Mouse (Mus musculus): Measurements from ENCODE around the gene Arsa. TPM values are rescaled to one million over a fixed set of nuclear protein-coding genes. Genes with fewer than 3 reads are reported as not detected.
"Not testable (repeated sequence)": the region's sequence is repeated elsewhere in the genome, so short reads cannot be mapped to it uniquely, and the experiment has no call there.

The Arsa gene
- total RNA-seq, 2 experiments from 2014 or later: 7.3 to 8.8 TPM

GRCm38 (mm10) chr15:89458942-89459341 lies 18.3 kb downstream of the Arsa start:
- ATAC-seq (replicated peaks; ENCODE audit: poor library complexity): peak; percentile 35

GRCm38 (mm10) chr15:89455642-89456041 lies 21.6 kb downstream of the Arsa start:
- no peak for ATAC-seq (replicated peaks; ENCODE audit: poor library complexity)

GRCm38 (mm10) chr15:89454857-89455256 lies 22.4 kb downstream of the Arsa start:
- ATAC-seq (replicated peaks; ENCODE audit: poor library complexity): no peak

- ATAC-seq (replicated peaks; ENCODE audit: poor library complexity): 0 out of 2 replicates have a peak, but pooled peaks have one; percentile 2
Measured at GRCm38 (mm10) chr15:89453865-89454478, 23.3 kb downstream of the Arsa start, which contains the start of gene Mapk8ip2. Gene Mapk8ip2, plus strand, starts transcription at chr15:89453913.

- peak; percentile 99 for ATAC-seq (replicated peaks; ENCODE audit: poor library complexity)
Measured at GRCm38 (mm10) chr15:89452906-89453864, 24.0 kb downstream of the Arsa start.

- peak; percentile 46; the same call in 1 of the 2 replicates for ATAC-seq (replicated peaks; ENCODE audit: poor library complexity)
Measured at GRCm38 (mm10) chr15:89442486-89443070, 34.6 kb downstream of the Arsa start.

- no peak for ATAC-seq (replicated peaks; ENCODE audit: poor library complexity)
Measured at GRCm38 (mm10) chr15:89435878-89436277, 41.3 kb downstream of the Arsa start.

GRCm38 (mm10) chr15:89434136-89434535 lies 43.1 kb downstream of the Arsa start:
- ATAC-seq (replicated peaks; ENCODE audit: poor library complexity): no peak

- ATAC-seq (replicated peaks; ENCODE audit: poor library complexity): no peak
Measured at GRCm38 (mm10) chr15:89432946-89433345, 44.3 kb downstream of the Arsa start.

- no peak for ATAC-seq (replicated peaks; ENCODE audit: poor library complexity)
Measured at GRCm38 (mm10) chr15:89431806-89432205, 45.4 kb downstream of the Arsa start.

GRCm38 (mm10) chr15:89431271-89431670 lies 46.0 kb downstream of the Arsa start:
- ATAC-seq (replicated peaks; ENCODE audit: poor library complexity): no peak

GRCm38 (mm10) chr15:89430771-89431170 lies 46.5 kb downstream of the Arsa start:
- not testable (repeated sequence) for ATAC-seq (replicated peaks; ENCODE audit: poor library complexity)

GRCm38 (mm10) chr15:89430341-89430740 lies 46.9 kb downstream of the Arsa start:
- 0 out of 2 replicates have a peak, but pooled peaks have one; percentile 1 for ATAC-seq (replicated peaks; ENCODE audit: poor library complexity)

GRCm38 (mm10) chr15:89429352-89430221 lies 47.6 kb downstream of the Arsa start, which contains the start of the genes C730034F03Rik, Gm44502 and Chkb:
Gene C730034F03Rik, plus strand, starts transcription at chr15:89429589.
Gene Gm44502, minus strand, starts transcription at chr15:89429696.
Gene Chkb, minus strand, starts transcription at chr15:89429908.
- ATAC-seq (replicated peaks; ENCODE audit: poor library complexity): peak; percentile 83

- no peak for ATAC-seq (replicated peaks; ENCODE audit: poor library complexity)
Measured at GRCm38 (mm10) chr15:89428821-89429351, 48.3 kb downstream of the Arsa start.

- no peak for ATAC-seq (replicated peaks; ENCODE audit: poor library complexity)
Measured at GRCm38 (mm10) chr15:89428136-89428790, 49.0 kb downstream of the Arsa start.

GRCm38 (mm10) chr15:89426716-89427115 lies 50.5 kb downstream of the Arsa start:
- ATAC-seq (replicated peaks; ENCODE audit: poor library complexity): no peak

- ATAC-seq (replicated peaks; ENCODE audit: poor library complexity): no peak
Measured at GRCm38 (mm10) chr15:89425711-89426121, 51.5 kb downstream of the Arsa start, which contains the start of gene Cpt1b. Gene Cpt1b, minus strand, starts transcription at chr15:89425863.

- no peak for ATAC-seq (replicated peaks; ENCODE audit: poor library complexity)
Measured at GRCm38 (mm10) chr15:89424621-89425020, 52.6 kb downstream of the Arsa start.

Data from megakaryocyte progenitor cell, adult 5-6 weeks (primary cell).